Mouse (Mus musculus) midbrain, postnatal 0 days (tissue): ENCODE data around the gene Polr2m. TPM values are rescaled to one million over a fixed set of nuclear protein-coding genes. Genes with fewer than 3 reads are reported as not detected.

Experiments
- ATAC-seq: fragments of 200-750 bp; cut with Nextera tagmentation; 2 replicates; pipeline ENCODE4 v1.8.0; 2017; ENCODE audit warnings: moderate number of reproducible peaks, mild to moderate bottlenecking, moderate TSS enrichment, moderate library complexity; ENCODE audit not compliant: low FRiP score
- DNase-seq: peaks from one replicate; pipeline ENCODE4 v3.0.0-alpha.2; 2015; ENCODE audit warnings: low spot score
- H3K27ac ChIP-seq: fragments of 300-500 bp; sonication (generic); 2 replicates; pipeline ENCODE4 v1.5.1; 2014; ENCODE audit warnings: low read depth, mild to moderate bottlenecking, low read length, mixed read lengths
- H3K27me3 ChIP-seq: fragments of 300-500 bp; sonication (generic); 2 replicates; pipeline ENCODE4 v1.6.1; 2014; ENCODE audit warnings: low read length, control low read depth, mixed read lengths; ENCODE audit not compliant: insufficient read depth
- H3K36me3 ChIP-seq: fragments of 300-500 bp; sonication (generic); 2 replicates; pipeline ENCODE4 v1.6.1; 2014; ENCODE audit warnings: low read length, control low read depth, mixed read lengths; ENCODE audit not compliant: insufficient read depth
- H3K4me1 ChIP-seq: fragments of 300-500 bp; sonication (generic); 2 replicates; pipeline ENCODE4 v1.6.1; 2014; ENCODE audit warnings: mild to moderate bottlenecking, control low read depth, antibody characterized with exemption, low read length, mixed read lengths; ENCODE audit not compliant: insufficient read depth
- H3K4me2 ChIP-seq: fragments of 300-500 bp; sonication (generic); 2 replicates; pipeline ENCODE4 v1.6.1; 2014; ENCODE audit warnings: low read depth, mild to moderate bottlenecking, low read length, mixed read lengths; ENCODE audit not compliant: poor library complexity, severe bottlenecking
- H3K4me3 ChIP-seq: fragments of 300-500 bp; sonication (generic); 2 replicates; pipeline ENCODE4 v1.5.1; 2014; ENCODE audit warnings: low read depth, mild to moderate bottlenecking, low read length, moderate library complexity
- H3K9ac ChIP-seq: fragments of 300-500 bp; sonication (generic); replicated peaks from 2 replicates; pipeline ENCODE4 v1.6.1; 2014; ENCODE audit warnings: mild to moderate bottlenecking, low read length, moderate library complexity, mixed read lengths; ENCODE audit not compliant: poor library complexity, severe bottlenecking
- H3K9me3 ChIP-seq: fragments of 300-500 bp; sonication (generic); 2 replicates; pipeline ENCODE4 v1.6.1; 2016; ENCODE audit warnings: low read length, control low read depth
- CTCF ChIP-seq: IDR thresholded peaks from 2 replicates; pipeline ENCODE4 v1.5.1; 2016; ENCODE audit warnings: antibody characterized with exemption, mild to moderate bottlenecking
- WGBS: fragments of 180-500 bp; shearing (Covaris S2); extraction: QIAGEN DNeasy Blood & Tissue Kit; methylation state at CpG from one replicate; pipeline ENCODE4 v1.1.7; 2014; 5-methylcytosine and 5-hydroxymethylcytosine counted together
- polyA plus RNA-seq: library from polyadenylated mRNA; unstranded; fragments of >200 nt; fragmentation: Nextera tagmentation; extraction: Ambion mirVana; gene quantifications from 2 replicates; pipeline ENCODE4 v1.2.1, GENCODE M21; 2015
- total RNA-seq: library from RNA; depleted of rRNA; stranded (reverse); fragments of >200 nt; gene quantifications from 2 replicates; pipeline ENCODE4 v1.2.3, GENCODE M21; 2014

Gene Polr2m
- total and polyA plus RNA-seq, 2 experiments from 2014 or later: 206 to 317 TPM

DNA sequence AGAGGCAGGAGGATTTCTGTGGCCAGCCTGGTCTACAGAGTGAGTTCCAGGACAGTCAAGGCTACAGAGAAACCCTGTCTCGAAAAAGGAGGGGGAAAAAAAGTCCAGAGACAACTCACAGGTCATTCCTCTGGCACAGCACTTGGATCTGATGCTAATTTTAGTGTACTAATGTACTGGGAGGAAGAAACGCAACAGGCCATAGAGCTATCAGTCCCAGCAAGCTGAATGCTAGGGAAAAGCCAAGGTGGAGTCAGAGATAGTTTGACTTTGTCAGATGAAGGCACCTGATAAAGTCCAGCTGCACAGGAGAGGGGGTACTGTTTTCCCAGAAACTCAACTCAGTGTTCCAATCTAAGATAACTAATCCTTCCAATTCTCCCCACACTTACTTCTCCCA lies 5.4 kb downstream of the Polr2m start:
- no peak overlapping the region for H3K27ac ChIP-seq
- no peak overlapping the region for H3K4me2 ChIP-seq
- no peak for TF ChIP-seq CTCF
- DNase-seq: no peak
- no peak overlapping the region for H3K9ac ChIP-seq
- WGBS: 91% methylated on average over 2 of the region's 2 CpGs
- H3K27me3 ChIP-seq: no peaks in the 10 kb centered on the region
- no peaks in the 10 kb centered on the region for H3K9me3 ChIP-seq
- H3K36me3 ChIP-seq: peaks cover 57% of the 10 kb centered on the region
- 0 out of 2 replicates have a peak, but pooled peaks cover 3% of the 10 kb centered on the region for H3K4me1 ChIP-seq
- H3K4me3 ChIP-seq: no peak overlapping the region
- ATAC-seq: no peak

DNA sequence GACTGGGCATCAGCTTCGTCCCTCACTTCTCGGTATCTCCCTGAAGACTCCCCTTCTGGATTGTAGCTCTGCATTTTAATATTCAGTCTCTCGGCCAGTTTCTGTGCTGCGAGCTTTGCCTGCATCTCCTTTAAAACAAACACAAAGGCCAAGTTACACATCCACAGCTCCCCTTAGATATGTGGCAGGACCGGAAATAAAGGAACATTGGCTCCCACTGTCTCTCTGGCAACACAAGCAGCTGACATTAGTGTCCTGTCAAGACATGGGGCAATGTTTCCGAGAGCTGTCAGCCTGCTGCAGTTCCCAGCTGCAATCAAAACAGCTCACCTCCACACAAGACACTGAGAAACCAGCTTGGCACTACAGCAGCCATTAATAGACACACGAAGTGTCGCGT lies 6.3 kb downstream of the Polr2m start:
- H3K9ac ChIP-seq: no peak overlapping the region
- 96% methylated on average over 9 of the region's 9 CpGs for WGBS
- H3K4me2 ChIP-seq: no peak overlapping the region
- no peak overlapping the region for H3K4me3 ChIP-seq
- no peaks in the 10 kb centered on the region for H3K27me3 ChIP-seq
- peaks cover 59% of the 10 kb centered on the region for H3K36me3 ChIP-seq
- H3K4me1 ChIP-seq: no peaks in the 10 kb centered on the region
- no peak for TF ChIP-seq CTCF
- no peak overlapping the region for H3K27ac ChIP-seq
- ATAC-seq: no peak
- no peaks in the 10 kb centered on the region for H3K9me3 ChIP-seq
- no peak for DNase-seq

DNA sequence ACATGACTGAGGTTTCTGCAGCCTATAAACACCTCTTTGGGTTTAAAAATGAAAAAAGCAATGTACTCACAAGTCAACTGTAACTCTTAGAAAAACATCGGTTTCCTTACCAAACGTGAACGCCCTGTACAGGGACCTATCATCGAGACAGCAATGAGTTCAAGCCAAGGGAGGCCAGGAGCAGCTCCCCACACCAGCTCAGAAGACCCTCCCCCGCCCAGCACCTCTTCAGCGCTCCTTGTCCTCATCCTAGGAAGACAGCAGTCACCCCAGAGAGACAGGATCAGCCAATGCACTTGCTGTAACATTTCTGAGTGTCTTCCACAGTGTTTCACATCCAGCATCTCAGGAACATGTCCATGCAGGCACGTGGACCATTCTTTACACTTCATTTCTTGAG lies 7.1 kb downstream of the Polr2m start:
- Histone ChIP-seq H3K4me1 (no peaks in the 10 kb centered on the region), H3K36me3 (peaks cover 59% of the 10 kb centered on the region), H3K9ac (no peak overlapping the region), H3K27me3 (no peaks in the 10 kb centered on the region), H3K27ac (no peak overlapping the region), H3K4me2 (no peak overlapping the region), H3K9me3 (no peaks in the 10 kb centered on the region), H3K4me3 (no peak overlapping the region)
- no peak for TF ChIP-seq CTCF
- 96% methylated on average over 7 of the region's 7 CpGs for WGBS
- ATAC-seq: no peak
- DNase-seq: no peak

DNA sequence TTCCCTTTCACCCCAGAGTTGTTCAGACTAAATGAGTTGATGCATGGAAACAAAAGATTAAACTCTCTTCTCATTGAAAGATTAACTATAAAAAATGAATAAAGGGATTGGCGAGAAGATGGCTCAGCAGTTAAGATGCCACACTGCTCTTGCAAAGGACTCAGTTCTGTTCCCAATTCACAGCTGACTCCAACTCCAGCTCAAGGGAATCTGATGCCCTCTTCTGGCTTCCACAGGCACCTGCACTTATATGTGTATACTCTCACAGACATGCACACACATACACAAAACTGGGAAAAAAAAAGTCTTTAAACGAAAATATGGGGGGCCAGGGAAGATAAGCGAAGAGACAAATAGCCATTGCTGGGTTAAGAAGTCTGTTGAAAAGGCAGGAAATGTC lies 9.1 kb downstream of the Polr2m start:
- Histone ChIP-seq H3K4me1 (no peaks in the 10 kb centered on the region), H3K4me3 (no peak overlapping the region), H3K9ac (no peak overlapping the region), H3K27me3 (no peaks in the 10 kb centered on the region), H3K36me3 (peaks cover 45% of the 10 kb centered on the region), H3K9me3 (no peaks in the 10 kb centered on the region), H3K4me2 (no peak overlapping the region), H3K27ac (no peak overlapping the region)
- WGBS: 97% methylated on average over 3 of the region's 3 CpGs
- no peak for DNase-seq
- TF ChIP-seq CTCF: peak; percentile 16; the same call in 1 of the 2 replicates
- ATAC-seq: no peak

DNA sequence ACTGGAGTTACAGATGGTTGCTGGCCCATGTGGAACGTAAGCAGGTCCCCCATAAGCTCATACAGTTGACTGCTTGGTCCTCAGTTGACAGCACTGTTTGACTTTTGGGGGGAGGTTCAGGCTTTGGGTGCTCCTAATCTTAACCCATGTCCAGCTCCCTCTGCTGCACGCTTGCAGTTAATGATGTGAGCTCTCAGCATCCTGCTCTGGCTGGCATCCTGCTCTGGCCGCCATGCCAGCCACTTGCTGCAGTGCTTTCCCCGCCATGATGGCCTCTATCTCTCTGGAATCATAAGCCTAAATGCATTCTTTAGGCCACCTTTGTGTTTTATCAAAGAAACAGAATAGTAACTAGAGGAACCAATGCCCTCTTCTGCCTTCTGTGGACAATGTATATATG lies 10.2 kb downstream of the Polr2m start:
- Histone ChIP-seq H3K9me3 (no peaks in the 10 kb centered on the region), H3K4me1 (no peaks in the 10 kb centered on the region), H3K27me3 (no peaks in the 10 kb centered on the region), H3K4me2 (no peak overlapping the region), H3K9ac (no peak overlapping the region), H3K27ac (no peak overlapping the region), H3K4me3 (no peak overlapping the region), H3K36me3 (peaks cover 34% of the 10 kb centered on the region)
- ATAC-seq: no peak
- no peak for DNase-seq
- TF ChIP-seq CTCF: no peak
- 98% methylated on average over 4 of the region's 4 CpGs for WGBS

DNA sequence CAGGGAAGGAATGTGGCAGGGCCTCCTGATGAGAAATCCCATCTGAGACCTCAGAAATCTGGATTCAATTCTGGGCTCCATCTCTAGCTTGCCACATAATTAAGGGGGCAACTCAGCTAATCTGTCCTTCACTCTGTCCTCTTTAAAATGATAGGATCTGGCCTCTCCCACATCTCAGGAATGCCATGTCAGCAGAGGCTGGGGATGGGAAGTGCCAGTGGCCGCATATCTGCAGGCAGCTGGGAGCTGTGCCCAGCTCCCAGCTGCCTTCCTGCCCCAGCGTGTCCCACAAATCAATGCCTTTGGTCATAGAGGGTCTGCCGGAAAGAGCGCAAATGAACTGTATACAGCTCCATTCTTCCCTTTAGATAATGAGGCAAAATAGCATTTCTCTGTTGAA lies 18.3 kb downstream of the Polr2m start:
- no peak overlapping the region for H3K9ac ChIP-seq
- H3K9me3 ChIP-seq: no peaks in the 10 kb centered on the region
- no peak overlapping the region for H3K27ac ChIP-seq
- no peaks in the 10 kb centered on the region for H3K36me3 ChIP-seq
- ATAC-seq (no peak), DNase-seq (no peak)
- 79% methylated on average over 4 of the region's 4 CpGs for WGBS
- H3K4me1 ChIP-seq: no peaks in the 10 kb centered on the region
- H3K27me3 ChIP-seq: no peaks in the 10 kb centered on the region
- H3K4me3 ChIP-seq: no peak overlapping the region
- no peak overlapping the region for H3K4me2 ChIP-seq
- TF ChIP-seq CTCF: no peak
